Comparison of ENCODE assay signal across 13 mouse cellular contexts in genomic region chr2:117205066-117205465, GRCm38 (mm10).
"Had no signal": no experiment of that assay in that cellular context is flagged by ENCODE, and none has a peak within 500 bp of the region (broad histone marks: within the 10 kb centered on the region; RNA-seq: fewer than 3 reads in every experiment).

No protein-coding gene starts in this region.

- DNase-seq: cerebellum, postnatal 10 days; cerebellum, postnatal 14 days; cerebellum, postnatal 25 days; cerebellum, postnatal 36 days; embryo, embryonic 11 days; forebrain, postnatal 0 days; gastrocnemius, adult 2 months; gastrocnemius, postnatal 10 days; gastrocnemius, postnatal 14 days; gastrocnemius, postnatal 25 days; gastrocnemius, postnatal 36 days; heart, adult 18-20 months; heart, adult 2 months had no signal
